Mouse (Mus musculus) megakaryocyte progenitor cell, adult 5-6 weeks (primary cell): Measurements from ENCODE around the gene Spns2. TPM values are rescaled to one million over a fixed set of nuclear protein-coding genes. Genes with fewer than 3 reads are reported as not detected.
A peak's percentile ranks its signal among the peaks of the same experiment; 100 is the strongest.

Experiments used
- ATAC-seq: replicated peaks from 2 replicates; pipeline ENCODE4 v1.8.0; 2016; ENCODE audit warnings: mild to moderate bottlenecking, moderate TSS enrichment, inconsistent platforms; ENCODE audit not compliant: poor library complexity
- total RNA-seq, 2 experiments: library from RNA; stranded (forward) in 1 of 2; stranded (reverse) in 1 of 2; fragments of 157-497, 149-512 nt in 1 of 2; fragments of 200-1000 nt in 1 of 2; gene quantifications; 2 replicates each; pipeline versions ENCODE4 v1.2.3 to v1.2.4; 2015 to 2017

The Spns2 gene
- total RNA-seq (2015) (18.0 and 25.8 TPM in 2 replicates), total RNA-seq (2017) (8.8 and 13.0 TPM in 2 replicates)

DNA sequence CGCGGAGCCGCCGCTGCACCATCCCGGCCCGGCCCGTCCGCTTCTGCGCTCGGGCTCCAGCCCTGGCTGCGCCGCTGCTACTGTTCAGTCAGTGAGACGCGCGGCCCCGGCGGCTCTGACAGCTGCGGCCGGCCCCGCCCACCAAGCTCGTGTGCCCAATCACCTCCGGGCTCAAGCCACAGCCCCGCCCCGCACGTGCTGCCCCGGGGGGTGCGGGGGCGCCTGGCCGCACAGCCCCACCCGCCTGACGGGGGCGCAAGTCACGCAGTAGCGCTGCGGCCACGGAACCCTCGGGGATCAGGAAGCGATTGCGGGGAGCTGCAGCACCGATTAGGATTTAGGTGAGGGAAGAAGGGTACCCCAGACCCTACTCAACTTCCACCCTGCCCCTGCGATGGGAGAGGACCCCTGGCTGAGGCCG lies at the start of gene Spns2:
TSS of gene Spns2 (minus strand) at position 24 of the 421 bp plus-strand sequence.
- peak; percentile 75 for ATAC-seq

DNA sequence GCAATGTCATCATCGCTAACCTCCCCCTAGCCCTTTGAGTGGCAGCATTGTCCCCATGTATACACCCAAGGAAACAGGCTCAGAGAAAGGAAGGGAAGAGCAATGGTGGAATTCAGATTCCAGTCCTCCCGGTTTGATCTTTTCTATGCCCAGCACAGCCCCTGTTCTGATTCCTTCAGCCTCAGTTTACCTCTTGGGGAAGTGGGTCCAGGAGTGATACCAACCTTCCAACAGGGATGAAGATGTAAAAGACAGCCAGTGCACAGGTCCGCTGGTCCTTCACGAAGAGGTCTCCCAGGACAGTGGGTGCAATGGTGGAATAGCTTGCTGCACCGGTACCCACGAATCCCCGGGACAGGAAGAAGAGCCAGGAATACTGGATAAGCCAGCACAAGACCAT lies 49.1 kb upstream of the Spns2 start:
- ATAC-seq, result no peak

DNA sequence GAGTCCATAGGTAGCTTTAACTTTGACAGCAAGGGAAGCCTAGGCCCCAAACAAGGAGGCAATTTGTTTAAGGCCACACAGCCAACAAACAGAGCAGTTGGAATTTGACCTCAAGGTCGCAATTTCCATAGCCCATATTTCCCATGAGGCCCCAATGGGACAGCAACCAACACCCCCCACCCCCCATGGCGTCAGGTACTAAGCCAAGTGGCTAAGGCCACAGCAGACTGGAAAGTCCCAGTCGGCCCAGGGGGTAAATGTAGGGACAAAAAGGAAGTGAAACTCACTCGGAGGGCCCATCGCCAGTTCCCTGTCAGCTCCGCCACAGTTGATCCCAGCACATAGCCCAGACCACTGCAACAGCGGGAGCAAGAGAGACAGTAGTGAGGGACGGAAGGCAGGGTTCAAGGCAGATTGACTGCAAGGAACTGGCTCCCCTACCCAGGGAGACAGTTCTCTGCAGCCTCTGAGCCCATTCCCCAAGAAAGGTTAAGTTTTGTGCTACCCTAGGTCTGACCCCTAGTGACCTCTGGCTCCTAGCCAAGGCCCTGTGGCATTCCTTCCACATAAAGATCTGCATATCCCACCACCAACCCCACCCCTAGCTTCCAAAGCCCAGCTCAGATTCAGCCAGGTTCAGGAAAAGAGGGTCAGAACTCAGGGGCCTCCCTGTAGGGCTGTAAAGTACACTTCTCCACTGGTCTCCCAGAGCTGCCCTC lies 48.5 kb upstream of the Spns2 start:
- peak; percentile 77 for ATAC-seq

DNA sequence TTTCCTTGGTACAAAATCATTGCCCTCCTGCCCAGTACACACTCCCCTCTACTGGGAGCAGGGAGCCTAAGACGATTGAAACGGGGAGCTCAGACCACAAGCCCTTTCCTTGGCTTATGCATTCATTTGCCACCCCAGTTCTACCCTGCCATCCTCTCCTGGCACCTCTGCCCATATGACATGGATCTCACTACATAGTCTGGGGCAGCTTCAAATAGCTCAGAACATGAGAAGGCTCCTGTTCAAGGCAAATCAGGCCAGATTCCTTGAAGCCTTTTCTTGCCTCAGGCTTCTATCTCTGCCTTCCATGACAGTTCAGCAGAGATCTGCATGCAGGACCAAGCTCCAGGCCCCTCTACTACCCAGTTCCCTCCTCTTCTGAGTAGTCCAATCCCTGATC lies 47.8 kb upstream of the Spns2 start:
- no peak for ATAC-seq

- 0 out of 2 replicates have a peak, but pooled peaks have one; percentile 32 for ATAC-seq
Observed at GRCm38 (mm10) chr11:72535519-72535918, 45.8 kb upstream of the Spns2 start.

GRCm38 (mm10) chr11:72532890-72533289 lies 43.2 kb upstream of the Spns2 start:
- no peak for ATAC-seq

- no peak for ATAC-seq
Observed at GRCm38 (mm10) chr11:72531632-72532031, 41.9 kb upstream of the Spns2 start.

GRCm38 (mm10) chr11:72531144-72531543 lies 41.4 kb upstream of the Spns2 start:
- ATAC-seq, result no peak

DNA sequence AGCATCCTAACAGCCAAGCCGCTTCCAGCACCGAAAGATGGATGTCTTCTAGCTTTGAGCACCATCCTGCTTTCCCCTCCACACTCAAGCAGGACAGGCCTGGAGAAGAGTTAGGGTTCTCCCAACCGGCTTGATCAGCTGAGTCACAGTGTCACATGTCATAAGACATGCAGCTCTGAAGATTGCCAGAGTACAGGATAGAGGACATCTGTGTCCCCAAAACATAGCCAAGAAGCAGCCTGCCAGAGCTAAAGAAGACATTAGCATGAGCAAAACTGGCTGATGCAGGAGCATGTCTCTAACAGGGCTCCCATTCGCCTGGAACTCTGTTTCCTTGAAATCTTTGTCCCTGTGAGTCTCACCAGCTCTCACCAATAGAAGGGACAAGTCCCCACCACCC lies 36.5 kb upstream of the Spns2 start:
- no peak for ATAC-seq

DNA sequence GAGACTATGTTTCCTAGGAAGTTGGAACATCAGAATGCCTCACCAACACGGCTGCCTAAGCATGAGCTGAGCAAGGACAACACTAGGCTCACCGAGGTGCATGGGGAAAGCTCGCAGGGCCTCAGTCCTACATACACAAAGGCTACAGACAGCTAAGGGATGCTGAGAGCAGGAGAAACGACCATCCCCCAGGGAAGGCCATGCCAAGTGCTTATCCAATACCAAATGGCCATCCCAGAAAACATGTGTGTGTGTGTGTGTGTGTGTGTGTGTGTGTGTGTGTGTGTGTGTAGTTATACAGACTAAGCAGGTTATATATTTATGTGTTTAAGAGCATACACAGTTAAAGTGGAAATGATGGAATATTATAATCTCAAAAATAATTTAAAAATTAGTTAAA lies 34.0 kb upstream of the Spns2 start:
- no peak for ATAC-seq

DNA sequence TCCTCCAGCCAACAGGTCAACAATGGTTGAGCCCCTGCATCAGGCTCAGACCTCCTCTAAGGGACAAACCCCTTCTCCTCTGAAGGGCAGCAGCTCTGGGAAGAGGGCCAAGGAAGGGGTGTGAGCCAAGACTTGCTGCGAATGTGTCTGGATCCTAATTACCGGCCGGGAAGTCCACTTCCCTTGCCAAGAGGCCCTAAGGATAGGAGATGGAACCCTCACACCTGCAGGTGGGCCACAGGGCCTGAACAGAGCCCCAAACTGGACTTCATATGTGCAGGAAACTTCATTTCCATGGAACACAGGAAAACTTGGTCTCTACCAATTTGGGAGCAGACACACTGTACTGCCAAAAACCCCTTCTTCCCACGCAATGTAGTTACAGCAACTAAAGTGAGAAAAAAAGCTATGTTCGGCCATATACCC lies 32.9 kb upstream of the Spns2 start:
- no peak for ATAC-seq

DNA sequence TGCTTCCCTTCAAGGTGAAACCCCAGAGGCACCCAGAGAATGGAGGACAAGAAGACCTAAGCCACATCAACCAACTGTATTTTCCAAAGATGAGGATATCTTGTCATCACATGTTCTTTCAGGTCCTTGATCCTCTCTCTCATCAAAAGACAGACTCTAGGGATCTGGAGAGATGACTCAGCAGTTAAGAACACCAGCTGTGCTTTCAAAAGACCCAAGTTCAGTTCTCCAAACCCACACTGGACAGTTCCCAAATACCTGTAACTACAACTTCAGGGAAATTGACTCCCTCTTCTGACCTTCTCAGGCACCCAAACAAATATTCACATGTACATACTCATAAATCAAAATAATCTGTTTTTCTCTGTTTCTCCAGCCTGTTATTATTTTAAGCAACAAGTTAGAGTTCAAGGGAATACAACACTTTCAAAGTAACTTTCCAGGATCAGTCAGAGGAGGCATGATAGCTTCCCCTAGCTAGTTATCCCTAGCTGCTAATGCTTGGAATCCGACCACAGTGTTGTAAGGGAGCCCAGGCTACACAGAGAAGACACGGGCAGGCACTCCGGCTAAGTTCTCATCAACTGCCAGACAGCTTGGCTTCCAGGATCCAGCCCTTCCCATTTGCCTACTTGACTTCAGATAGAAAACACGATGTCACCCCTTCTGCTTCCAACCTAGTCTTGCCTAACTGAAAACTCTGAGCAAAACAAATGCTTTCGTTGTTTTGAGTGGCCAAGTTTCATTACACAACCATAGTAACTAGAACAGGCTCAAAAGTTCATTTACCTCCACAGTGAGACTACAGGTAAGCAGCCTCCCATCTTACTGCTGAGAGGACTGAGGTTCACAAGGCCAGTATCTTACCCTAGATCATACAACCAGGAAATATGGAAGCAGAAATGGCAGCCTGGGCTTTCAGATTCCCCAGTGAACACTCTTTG lies 32.2 kb upstream of the Spns2 start:
- no peak for ATAC-seq

GRCm38 (mm10) chr11:72519895-72520294 lies 30.2 kb upstream of the Spns2 start:
- 0 out of 2 replicates have a peak, but pooled peaks have one; percentile 29 for ATAC-seq

DNA sequence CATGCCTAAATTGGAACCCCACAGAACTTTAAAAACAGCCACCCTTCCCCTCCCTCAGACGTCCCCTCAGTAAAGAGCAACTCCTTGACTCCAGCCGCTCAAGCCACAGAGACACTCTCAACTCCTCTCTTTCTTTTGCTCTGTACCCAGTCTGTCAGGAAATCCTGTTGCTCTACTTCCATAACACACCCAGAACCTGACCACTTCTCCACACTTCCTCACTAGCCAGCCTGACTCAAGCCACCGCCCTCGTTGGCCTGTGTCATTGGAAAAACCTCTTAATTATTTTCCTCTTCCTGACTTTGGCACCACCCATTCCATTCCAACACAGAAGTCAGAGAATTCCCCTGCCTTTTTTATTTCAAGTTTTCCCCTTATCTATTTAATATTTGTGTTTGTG lies 29.5 kb upstream of the Spns2 start:
- 0 out of 2 replicates have a peak, but pooled peaks have one; percentile 29 for ATAC-seq

DNA sequence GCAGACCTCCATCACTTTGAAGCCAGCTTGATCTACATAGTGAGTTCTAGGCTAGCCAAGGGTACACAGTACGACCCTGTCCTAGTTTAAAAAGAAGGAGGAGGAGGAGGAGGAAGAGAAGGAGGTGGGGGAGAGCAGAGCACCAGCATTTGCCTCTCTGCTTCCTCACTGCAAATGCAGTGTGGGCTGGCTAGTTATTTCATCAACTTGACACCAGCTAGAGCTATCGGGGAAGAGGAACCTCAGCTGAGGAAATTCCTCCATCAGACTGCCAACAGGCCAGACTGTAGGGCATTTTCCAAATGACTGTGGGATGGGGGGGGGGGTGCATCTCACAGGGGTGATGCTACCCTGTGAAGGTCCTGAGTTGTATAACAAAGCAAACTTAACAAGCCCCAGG lies 28.7 kb upstream of the Spns2 start:
- ATAC-seq, result peak; percentile 54

DNA sequence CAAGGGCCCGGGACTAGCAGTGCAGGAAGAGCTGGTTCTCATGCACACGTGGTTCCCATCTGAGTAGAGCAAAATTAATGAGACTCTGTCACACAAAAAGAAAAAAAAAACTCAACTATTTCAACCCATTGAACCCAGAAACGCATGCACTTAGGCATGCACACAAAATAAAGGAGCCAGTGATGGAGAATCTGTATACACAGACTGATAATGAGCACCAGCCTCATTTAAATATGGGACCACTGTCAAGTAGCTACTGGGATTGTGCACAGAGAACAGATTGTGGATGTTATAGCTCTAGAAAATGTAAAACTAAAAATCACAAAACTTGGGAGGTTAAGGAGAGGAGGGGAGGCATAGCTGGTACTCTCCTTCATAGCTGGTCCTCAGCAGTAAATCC lies 25.3 kb upstream of the Spns2 start:
- ATAC-seq, result no peak

DNA sequence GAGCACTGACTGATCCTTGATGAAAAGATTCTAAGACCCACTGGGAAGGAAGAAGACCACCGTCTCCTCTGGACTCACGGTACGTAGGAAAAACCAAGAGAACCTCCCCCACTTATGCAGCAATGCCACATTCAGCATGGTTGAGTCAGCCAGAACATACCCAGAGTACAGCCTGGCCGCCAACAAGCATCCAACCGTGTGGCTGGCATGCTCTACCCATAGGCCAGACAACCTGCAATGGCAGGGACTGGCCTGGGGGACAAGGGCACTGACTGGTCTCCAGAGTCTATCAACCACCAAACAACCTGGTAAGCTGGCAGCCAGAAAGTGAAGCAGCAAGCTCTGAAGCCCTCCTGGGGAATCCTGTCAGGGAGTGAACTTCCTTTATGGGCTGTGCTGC lies 18.9 kb upstream of the Spns2 start:
- no peak for ATAC-seq

DNA sequence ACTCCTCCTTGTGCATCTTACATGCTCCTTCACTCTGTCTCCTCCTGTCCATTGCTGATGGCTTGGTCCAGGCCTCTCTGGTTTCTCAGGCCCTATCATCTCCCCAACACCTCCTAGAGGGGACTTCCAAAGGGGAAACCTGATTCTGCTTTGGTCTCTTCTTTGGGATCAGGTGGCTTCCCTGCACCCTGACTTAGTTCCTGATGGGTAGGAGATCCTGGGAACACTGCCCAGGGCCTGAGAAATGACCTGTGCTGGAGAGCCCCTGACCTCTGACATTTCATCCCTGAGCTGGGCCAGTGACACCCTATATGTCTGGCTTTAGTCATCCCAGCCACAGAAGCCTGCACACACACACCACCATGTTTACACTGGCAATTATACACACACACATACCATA lies 17.9 kb upstream of the Spns2 start:
- ATAC-seq, result no peak

GRCm38 (mm10) chr11:72504016-72504797 lies 14.5 kb upstream of the Spns2 start:
- no peak for ATAC-seq

GRCm38 (mm10) chr11:72503501-72503921 lies 13.8 kb upstream of the Spns2 start:
- no peak for ATAC-seq

- no peak for ATAC-seq
Observed at GRCm38 (mm10) chr11:72502236-72502635, 12.5 kb upstream of the Spns2 start.
